Mouse (Mus musculus) T-helper 1 cell (primary cell): ENCODE results near the gene Rragd.
"Not testable (repeated sequence)": the region's sequence is repeated elsewhere in the genome, so short reads cannot be mapped to it uniquely, and the experiment has no call there.

Experiments used
- in situ Hi-C: fragments of 300-600 bp; cut with MboI, MseI; formaldehyde crosslinking; loops from one replicate; pipeline ENCODE4 v1.15.1; 2025; ENCODE audit warnings: high pct_unique_total_duplicates

Rragd gene

DNA sequence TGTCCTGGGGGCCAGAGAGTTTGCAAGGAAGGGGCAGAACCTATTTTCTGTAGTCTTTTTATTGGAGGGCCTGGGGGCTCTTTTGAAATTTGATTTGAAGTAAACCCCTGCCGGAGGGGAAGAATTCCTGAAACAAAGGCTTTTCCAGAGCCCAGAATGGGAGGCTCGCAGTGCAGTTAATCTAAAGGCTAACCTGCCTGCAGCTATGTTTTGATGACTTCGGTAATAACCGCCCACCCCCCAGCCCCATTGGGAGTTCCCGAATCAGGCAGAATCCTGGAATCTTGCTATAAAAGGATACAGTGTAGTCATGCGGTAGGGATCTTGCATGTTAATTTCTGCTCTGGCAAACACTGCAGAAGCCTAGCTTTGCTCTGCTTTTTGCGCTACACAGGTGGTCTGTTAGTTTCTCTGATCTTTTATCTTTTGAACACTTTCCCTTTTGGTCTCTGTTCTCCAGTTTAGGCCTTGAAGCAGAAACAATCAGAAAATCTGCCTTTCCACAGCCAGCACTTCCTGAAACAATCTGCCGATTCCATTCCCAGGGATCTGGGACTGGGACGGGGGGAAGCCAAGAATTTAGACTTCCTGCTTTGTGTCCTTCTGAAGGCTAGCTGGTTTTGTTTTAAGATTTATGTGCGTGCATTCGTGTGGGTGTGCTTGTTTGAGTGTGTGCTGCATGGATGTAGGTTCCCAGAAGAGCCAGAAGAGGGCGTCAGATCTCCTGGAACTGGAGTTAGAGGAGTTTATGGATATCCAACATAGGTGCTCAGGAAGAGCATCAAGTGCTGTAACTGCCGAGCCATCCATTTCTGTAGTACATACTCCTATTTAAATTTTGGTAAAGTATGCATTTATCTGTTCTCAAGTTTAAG lies 2.2 kb downstream of the Rragd start:
- in situ Hi-C loops = no loop called here

DNA sequence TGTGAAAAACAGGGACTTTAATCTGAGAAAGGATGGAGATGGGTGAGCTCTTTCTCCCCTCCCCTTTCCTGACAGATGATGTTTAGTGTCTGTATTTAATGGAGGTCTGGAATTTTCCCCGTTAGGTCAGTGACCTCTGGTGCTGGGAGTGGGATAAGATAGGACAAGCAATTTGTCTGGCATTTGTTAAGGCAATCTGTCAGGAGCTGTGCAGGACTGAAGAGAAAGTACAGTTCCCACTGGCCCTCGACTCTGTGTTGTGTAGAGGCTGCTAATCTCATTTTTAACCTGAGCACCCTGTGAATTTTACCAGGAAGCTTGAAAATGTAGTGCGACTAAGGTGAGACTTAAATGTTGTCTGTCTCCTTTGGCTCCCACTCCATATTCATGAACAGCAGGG lies 2.8 kb downstream of the Rragd start:
- in situ Hi-C loops = no loop called here

DNA sequence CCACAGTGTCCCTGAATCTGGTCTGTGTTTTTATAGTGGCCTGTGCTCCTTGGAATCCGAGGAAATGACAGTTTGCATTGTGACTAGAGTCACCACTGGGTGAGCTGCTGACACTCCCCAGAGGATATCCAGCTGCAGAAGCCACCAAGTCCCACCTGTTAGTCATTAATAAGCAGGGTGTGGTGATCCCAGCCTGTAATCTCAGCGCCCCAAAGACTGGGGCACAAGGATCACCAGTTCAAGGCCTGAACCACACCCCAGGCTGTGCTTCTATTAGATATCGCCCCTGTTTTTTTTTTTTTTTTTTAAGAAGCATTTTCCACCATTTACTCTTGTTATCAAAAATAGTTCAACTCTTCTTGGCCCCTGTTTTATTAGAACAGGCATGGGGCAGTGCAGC lies 4.2 kb downstream of the Rragd start:
- in situ Hi-C loops = no loop called here

DNA sequence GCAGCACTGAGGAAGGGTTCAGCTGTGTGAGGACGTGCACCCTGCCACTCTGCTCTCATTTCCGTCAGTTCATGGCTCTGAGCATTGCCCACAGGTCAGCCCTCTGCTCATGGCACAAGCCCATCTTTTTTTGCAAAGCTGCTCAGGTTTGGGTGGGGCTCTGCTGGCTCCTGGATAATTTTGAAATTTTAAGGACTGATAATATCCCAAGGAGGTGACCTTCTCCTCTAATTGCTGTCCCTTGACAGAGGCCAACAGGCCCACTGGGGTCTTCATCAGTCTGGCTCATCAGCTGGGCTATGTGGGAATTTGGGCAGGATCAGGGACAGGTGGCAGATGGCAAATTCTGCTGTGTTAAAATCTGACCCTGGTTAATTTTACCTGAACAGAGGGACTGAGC lies 6.5 kb downstream of the Rragd start:
- in situ Hi-C loops = no loop called here

DNA sequence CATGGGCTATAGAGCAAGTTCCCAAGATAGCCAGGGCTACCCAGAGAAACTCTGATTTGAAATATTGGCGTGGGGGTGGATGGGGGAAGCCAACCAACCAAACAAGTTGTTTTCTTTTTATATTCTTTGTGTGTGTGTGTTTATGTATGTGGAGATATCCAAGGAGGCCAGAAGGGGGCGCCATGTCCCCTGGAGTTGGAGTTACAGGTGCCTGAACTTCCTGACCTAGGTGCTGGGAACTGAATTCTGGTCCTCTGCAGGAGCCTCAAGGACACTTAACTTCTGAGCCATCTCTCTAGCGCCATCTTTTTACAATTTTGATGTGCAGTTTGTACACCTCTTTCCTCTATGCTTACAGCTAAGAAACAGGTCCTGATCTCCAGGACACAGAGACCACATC lies 11.3 kb downstream of the Rragd start:
- in situ Hi-C loops = loop anchor here (10.0 kb wide), 1 partner anchor 121 kb away; no protein-coding TSS in a partner anchor

DNA sequence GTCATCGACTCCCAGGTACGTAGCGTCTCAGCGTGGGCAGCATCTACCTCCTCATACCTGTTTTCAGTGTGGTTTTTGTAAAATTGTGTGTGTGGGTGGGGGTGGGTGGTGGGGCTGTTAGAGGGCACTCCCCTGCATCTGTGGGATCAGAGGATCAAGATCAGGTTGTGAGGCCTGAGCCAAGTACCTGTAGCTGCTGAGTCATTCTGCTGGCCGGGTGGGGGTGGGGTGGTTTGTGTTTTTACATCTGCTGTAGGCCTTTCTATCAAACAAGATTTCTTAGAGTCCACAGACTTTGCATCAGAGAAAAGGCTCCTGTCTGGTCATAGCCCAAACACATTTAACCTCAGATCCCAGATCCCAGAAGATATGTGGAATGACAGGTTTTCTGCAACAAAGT lies 13.2 kb downstream of the Rragd start:
- in situ Hi-C loops = loop anchor here (10.0 kb wide), 1 partner anchor 119 kb away; no protein-coding TSS in a partner anchor

DNA sequence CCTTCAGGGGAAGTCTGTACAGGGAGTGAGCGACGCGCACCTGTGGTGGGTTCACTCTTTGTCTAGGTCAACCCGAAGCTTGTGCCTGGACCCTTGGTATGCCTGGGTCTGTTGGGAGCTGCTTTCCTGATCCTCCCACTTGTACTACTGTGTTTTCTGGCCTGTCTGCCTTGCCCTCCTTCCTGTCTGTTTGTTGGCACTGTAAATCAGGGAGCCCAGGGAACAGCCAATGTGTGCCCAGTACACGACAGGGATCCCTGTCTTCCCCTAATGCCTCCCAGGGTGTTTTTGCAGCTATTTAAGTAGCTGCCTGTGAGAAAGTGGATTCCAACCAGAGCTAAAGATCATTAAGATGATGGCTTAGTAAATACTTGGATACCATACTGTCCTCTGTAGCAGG lies 14.7 kb downstream of the Rragd start:
- in situ Hi-C loops = loop anchor here (10.0 kb wide), 1 partner anchor 117 kb away; no protein-coding TSS in a partner anchor

DNA sequence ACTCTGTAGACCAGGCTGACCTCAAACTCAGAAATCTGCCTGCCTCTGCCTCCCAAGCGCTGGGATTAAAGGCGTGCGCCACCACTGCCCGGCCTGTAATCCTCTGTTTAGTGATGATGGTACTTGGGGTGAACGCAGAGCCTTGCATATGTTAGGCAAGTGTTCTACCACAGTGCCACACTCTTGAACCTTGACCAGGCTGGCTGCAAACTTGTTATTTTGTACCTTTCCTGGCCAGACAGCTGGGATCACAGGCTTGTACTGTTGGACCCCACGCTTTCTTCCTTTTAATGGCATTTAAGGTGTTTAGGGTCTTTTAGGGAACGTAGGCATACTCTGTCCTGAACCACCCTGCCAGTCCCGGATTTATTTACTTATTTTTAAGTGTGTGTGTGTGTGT lies 16.2 kb downstream of the Rragd start:
- in situ Hi-C loops = loop anchor here (10.0 kb wide), 1 partner anchor 116 kb away; no protein-coding TSS in a partner anchor

DNA sequence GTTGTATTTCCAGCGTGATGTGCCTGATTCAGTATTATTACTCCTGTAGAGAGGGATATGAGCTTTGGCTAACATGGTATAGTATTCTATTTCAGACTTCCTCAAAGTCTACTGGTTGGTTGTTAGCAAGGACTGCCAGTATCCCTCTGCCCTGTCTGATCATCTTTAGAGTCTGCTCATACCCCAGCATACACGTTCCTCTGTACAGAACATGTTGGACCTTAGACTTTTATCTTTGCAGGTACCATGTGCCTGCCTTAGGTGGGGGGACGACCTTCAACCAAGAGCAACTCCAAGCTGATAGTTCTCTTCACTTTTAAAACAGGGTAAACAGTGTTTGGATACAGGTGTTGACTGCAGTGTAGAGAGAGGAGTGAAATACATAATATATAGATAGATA lies 19.2 kb downstream of the Rragd start:
- in situ Hi-C loops = no loop called here

DNA sequence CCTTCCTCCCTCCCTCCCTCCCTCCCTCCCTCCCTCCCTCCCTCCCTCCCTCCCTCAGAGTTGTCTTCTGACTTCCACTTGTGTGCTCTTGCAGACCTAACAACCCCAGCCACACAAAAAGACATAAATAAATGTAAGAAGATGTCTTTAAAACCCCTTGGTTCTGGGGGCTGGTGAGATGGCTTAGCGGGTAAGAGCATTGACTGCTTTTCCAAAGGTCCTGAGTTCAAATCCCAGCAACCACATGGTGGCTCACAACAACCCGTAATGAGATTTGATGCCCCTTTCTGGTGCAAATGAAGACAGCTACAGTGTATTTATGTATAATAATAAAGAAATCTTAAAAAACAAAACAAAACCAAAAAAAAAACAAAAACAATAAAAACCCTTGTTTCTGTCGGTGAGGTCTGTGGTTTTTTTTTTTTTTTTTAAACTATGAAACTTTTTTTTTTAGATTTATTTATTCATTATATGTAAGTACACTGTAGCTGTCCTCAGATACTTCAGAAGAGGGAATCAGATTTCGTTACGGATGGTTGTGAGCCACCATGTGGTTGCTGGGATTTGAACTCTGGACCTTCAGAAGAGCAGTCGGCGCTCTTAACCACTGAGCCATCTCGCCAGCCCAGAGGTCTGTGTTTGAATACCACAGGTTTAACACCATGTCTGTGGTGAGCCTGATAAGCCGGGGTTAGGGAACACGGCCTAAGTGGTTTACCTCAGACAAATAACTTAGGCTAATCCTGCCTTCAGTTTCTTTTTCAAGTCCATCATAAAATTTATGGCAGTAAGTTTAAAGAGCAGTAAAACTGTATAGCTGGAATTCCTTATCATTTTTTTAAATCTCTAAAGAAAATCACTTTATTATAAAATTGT lies 23.0 kb downstream of the Rragd start:
- in situ Hi-C loops = not testable (repeated sequence)

DNA sequence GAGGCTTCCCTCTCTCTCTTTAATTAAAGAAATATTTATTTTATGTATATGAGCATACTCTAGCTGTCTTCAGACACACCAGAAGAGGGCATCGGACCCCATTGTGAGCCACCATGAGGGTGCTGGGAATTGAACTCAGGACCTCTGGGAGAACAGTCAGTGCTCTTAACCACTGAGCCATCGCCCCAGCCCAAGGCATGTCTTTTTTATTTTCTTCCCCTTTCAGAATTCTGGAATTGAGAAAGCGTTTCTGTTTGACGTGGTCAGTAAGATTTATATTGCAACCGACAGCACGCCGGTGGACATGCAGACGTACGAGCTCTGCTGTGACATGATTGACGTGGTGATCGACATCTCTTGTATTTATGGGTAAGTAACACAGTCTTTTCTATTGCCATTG lies 24.0 kb downstream of the Rragd start:
- in situ Hi-C loops = no loop called here

DNA sequence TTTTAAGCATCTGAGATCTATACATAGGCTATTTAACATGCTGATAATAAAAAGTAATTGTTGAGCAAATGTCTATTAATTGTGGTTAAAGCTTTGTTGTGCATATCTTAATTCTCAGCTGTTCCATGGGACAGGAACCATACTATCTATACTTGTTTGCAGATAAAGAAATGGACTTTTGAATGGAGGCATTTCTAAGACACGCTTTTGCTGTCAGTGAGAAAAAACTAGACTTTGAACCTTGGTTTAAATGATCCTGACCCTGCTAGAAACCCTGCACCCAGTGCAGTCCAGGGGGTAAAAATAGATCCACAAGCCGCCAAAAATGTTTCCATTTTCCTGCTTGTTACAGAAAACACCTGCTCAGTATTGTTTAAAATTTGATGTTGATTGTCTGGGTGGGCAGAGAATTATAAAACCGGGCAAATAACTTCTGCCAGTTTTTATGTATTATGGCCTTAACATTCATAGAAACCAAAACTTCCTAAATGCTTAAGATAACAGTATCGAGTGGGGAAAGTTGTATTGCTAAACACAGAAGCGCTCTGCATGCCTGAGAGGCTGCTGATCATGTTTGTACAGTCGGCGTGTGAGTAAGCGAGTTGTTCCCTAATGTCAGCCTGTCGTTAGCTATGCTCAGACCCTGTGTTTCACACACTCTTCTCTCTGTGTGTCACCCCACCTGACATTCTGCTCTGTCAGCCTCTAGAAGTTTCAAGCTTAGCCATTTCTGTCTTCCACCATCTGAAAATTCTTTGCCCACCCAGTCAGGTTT lies 24.8 kb downstream of the Rragd start:
- in situ Hi-C loops = no loop called here

DNA sequence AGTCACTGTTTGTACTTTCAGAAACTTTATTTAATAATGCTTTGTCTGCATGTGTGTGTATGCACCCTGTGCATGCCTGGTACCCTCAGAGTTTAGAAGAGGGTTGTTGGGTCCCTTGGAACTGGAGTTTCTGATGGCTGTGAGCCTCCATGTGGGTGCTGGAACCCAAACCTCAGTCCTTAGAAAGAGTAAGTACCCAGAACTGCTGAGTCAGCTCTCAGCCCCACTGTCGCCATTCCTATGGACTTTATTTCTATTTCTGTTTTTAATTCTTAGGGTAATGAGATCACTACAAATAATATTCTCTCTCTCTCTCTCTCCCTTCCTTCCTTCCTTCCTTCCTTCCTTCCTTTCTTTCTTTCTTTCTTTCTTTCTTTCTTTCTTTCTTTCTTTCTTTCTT lies 27.2 kb downstream of the Rragd start:
- in situ Hi-C loops = loop anchor here (10.0 kb wide), 2 partner anchors 235 to 845 kb away; no protein-coding TSS in a partner anchor

DNA sequence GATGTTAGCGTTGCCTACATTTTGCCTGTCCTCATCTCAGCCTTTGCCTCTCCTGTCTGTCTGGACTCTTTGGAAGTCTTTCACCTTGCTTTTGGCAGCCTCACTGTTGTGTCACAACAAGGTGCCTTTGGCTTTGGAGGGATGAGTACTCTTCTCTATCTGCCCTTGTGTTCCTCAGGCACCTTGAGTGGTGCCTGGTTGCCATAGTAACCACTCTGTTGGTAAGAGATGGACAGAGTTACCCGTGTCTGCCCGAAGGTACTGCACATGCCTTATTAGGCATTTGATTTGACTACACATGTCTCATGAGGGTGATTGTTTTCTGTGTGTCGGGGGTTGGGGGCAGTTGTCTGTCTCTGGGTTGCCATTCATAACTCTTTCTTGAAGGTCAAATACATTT lies 29.6 kb downstream of the Rragd start:
- in situ Hi-C loops = loop anchor here (10.0 kb wide), 2 partner anchors 238 to 842 kb away; no protein-coding TSS in a partner anchor

DNA sequence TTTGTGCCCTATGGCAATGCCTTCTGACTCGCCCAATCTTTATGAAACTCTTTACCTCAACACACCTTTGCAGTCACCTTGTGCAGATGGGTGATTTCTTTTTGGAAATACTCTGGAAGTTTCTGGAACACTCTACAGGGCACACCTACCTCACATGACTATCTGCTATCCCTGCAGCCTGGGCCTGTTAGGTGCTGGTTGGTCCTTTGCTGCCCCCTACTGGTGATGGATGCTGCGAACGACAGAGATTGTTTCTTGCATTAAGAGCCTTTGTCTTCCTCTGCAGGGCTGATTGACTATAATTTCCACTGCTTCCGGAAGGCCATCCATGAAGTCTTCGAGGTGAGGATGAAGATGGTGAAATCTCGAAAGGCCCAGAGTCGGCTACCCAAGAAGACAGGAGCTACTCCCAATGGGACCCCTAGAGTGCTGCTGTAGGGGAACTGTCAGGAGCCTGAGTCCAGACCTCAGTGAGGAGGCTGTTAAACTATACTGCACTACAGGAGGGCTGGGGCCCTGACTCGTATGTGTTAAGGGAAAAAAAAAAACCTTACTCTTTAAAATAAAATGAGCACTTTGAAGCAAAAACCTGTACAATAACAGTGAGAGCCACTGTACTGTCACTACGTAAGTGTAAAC lies 35.6 kb downstream of the Rragd start:
- in situ Hi-C loops = loop anchor here (10.0 kb wide), 2 partner anchors 244 to 836 kb away; no protein-coding TSS in a partner anchor

DNA sequence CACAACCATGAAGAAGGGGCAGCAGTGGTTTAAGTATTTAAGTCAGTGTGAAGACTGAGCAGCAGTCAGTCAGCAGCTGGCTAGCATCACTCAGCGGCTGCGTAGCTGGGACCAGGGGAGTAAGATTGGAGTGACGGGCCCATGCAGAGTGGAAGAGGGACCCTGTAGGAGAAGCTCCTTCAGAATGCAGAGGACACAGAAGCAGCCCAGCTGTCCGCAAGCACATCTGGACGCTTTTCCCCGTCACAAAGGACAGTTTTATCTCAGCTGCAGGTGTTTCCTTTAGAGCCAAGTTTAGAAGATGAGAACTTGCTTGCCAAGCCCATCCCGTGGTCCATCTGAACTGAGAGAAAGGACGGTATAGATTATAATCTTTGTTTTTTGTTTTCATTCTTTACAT lies 41.6 kb downstream of the Rragd start:
- in situ Hi-C loops = no loop called here

DNA sequence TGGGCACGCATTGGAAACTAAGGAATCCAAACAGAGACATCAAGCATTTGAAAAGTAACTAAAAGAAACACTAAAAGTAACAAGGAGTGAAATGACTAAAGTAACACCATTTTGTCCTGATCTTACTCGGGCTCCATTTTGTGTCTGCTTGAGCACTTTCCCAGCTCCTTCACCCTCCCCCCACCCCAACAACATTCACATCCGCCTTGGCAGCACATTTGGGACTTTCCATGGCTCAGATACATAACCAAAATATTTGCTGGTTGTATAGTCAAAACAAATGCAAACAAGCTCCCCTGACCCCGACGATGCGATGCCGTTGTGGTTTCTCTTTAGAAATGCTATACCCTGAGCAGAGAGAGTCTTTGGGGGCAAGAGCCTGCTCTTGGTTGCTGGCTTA lies 46.3 kb downstream of the Rragd start:
- in situ Hi-C loops = no loop called here

DNA sequence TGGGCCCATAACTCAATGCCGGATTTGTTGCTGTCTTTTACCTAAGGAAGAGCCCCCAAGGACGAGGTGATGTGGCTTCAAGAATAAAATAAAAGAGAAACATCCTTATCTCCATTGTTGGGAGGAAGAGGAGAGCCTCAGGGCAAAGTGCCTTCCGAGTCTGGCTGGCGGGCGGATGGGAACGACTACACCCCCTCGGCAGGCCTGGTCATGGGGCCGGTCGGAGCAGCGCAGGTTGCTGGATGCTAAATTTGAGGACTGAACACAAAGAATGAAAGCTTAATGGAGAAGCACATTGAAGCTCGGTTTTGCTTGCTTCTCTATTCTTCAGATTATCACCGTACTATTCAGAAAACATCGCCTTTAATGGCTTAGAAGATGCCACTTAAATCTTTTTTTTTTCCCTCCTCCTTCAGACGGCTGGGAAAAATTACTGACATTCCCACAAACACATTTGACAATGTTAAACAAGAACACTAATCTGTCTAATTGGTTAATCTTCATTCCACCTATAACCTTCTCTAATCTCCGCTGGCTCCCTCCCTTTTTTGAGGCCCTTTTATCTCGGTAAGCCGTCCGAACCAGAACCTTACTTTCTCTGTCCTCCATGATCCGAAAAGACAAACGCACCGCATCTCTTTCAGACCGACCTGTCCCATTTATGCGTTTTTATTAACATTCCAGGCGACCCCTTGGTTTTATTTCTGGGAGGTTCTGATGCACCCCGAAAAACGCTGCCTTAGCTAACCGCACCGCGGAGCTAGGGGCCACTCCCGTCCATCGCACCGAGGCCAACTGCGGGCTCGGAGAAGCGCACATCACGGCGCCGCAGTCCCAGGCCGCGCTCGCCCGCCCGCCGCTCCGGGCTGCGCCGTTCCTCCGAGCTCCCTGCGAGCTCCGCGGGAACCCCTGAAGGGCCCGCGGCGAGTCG lies 47.7 kb downstream of the Rragd start:
- in situ Hi-C loops = no loop called here

DNA sequence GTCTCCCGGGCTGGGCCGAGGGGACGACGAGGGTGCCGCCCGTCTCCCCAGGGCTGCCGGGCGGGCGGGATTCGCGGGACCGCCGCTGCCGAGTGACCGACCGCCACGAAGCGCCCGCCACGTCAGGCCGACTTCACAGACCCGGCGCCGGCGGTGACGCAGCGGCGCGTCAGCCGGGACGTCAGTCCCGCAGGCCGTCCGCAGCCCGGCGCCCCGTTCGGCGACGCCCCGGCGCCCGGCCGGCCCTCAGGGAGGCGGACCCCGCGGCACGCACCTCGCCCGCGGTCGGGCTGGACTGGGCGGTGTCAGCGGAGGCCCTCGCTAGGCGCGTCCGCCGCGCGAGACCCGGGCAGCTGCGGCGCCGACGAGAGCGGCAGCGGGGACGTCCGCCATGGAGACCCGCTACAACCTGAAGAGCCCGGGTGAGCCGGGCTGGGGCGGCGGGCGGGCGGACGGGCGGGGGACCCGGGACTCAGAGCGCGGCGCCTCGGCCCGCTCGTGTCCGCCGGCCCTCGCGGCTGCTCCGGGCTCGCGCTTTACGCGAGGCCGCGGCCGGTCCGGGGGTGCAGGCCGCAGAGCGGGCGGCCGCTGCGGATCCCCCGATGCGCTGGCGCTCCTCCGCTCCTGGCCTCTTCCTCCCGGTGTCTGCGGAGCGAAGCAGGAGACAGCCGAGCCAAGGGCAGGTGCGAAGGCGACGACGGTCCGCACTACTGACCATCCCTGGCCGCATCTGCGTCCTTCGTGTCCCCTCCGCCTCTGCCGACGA lies 48.5 kb downstream of the Rragd start, which contains the start of gene Ube2j1:
TSS of gene Ube2j1 (plus strand) at position 222 of the 766 bp plus-strand sequence.
- in situ Hi-C loops = no loop called here
